Mouse (Mus musculus) bone marrow, adult 2 months (tissue): ENCODE measurements around the gene Cnnm1. TPM values are rescaled to one million over a fixed set of nuclear protein-coding genes. Genes with fewer than 3 reads are reported as not detected.

Source experiments
- H3K27ac ChIP-seq: fragments of 200-500 bp; 2 replicates; pipeline ENCODE4 v1.5.1; 2012; ENCODE audit warnings: low read depth, mild to moderate bottlenecking, control low read depth, inconsistent platforms, low read length; ENCODE audit not compliant: control insufficient read depth, poor library complexity, insufficient read depth
- H3K4me1 ChIP-seq: fragments of 200-500 bp; 2 replicates; pipeline ENCODE4 v1.6.1; 2011; ENCODE audit warnings: low read length; ENCODE audit not compliant: control insufficient read depth, insufficient read depth
- H3K4me3 ChIP-seq: fragments of 200-500 bp; replicated peaks from 2 replicates; pipeline ENCODE3; 2011; ENCODE audit warnings: mild to moderate bottlenecking, low read depth, low read length, control low read depth; ENCODE audit not compliant: control insufficient read depth
- CTCF ChIP-seq: fragments of 200-500 bp; IDR thresholded peaks from 2 replicates; pipeline ENCODE4 v1.5.1; 2011; ENCODE audit warnings: low read length, control low read depth; ENCODE audit not compliant: control insufficient read depth, insufficient read depth
- POLR2A ChIP-seq: fragments of 200-500 bp; IDR thresholded peaks from 2 replicates; pipeline ENCODE4 v1.6.1; 2011; ENCODE audit warnings: low read depth, mild to moderate bottlenecking, control low read depth, low read length, borderline replicate concordance; ENCODE audit not compliant: control insufficient read depth
- WGBS: fragments of 180-500 bp; shearing (Covaris S2); methylation state at CpG from one replicate; pipeline ENCODE4 v1.1.7; 2018; 5-methylcytosine and 5-hydroxymethylcytosine counted together
- polyA plus RNA-seq: library from polyadenylated mRNA; stranded (reverse); fragments of >200 nt; gene quantifications from 2 replicates; pipeline ENCODE4 v1.2.4, GENCODE M21; 2011; ENCODE audit warnings: low replicate concordance; ENCODE audit not compliant: missing spikeins, insufficient read depth, insufficient read length

The Cnnm1 gene
- polyA plus RNA-seq, 1 experiment: 3.6 TPM

GRCm38 (mm10) chr19:43525566-43525965, 85.3 kb downstream of the Cnnm1 start:
- 89% methylated on average over 7 of the region's 7 CpGs for WGBS

GRCm38 (mm10) chr19:43526025-43526424, 85.8 kb downstream of the Cnnm1 start:
- WGBS: 89% methylated on average over 9 of the region's 9 CpGs
- peaks cover 3% of the 10 kb centered on the region for H3K4me1 ChIP-seq

More at GRCm38 (mm10) chr19:43525566-43525965, 85.3 kb downstream of the Cnnm1 start:
- Histone ChIP-seq H3K27ac (no peak overlapping the region), H3K4me3 (no peak overlapping the region), H3K4me1 (peaks cover 3% of the 10 kb centered on the region)
- TF ChIP-seq POLR2A (no peak), CTCF (no peak)

GRCm38 (mm10) chr19:43527131-43527530, 86.9 kb downstream of the Cnnm1 start:
- WGBS: 19% methylated on average over 11 of the region's 11 CpGs
- TF ChIP-seq CTCF (no peak), POLR2A (no peak)
- no peak overlapping the region for H3K4me3 ChIP-seq
- no peak overlapping the region for H3K27ac ChIP-seq
- H3K4me1 ChIP-seq: peaks cover 3% of the 10 kb centered on the region

More at GRCm38 (mm10) chr19:43526025-43526424, 85.8 kb downstream of the Cnnm1 start:
- Histone ChIP-seq H3K27ac (no peak overlapping the region), H3K4me3 (no peak overlapping the region)
- TF ChIP-seq CTCF (no peak), POLR2A (no peak)

- 83% methylated on average over 8 of the region's 8 CpGs for WGBS
These were observed 87.9 kb downstream of the Cnnm1 start for GRCm38 (mm10) chr19:43528056-43528587.

GRCm38 (mm10) chr19:43530197-43530770, 90.0 kb downstream of the Cnnm1 start:
- TF ChIP-seq CTCF: peak; percentile 71
- TF ChIP-seq POLR2A: no peak
- WGBS: under 1% methylated on average over 13 of the region's 13 CpGs

More at GRCm38 (mm10) chr19:43528056-43528587, 87.9 kb downstream of the Cnnm1 start:
- Histone ChIP-seq H3K4me3 (no peak overlapping the region), H3K4me1 (peaks cover 3% of the 10 kb centered on the region), H3K27ac (no peak overlapping the region)
- TF ChIP-seq POLR2A (no peak), CTCF (no peak)

GRCm38 (mm10) chr19:43530921-43531320, 90.7 kb downstream of the Cnnm1 start:
- no peak overlapping the region for H3K4me3 ChIP-seq
- WGBS: 18% methylated on average over 12 of the region's 12 CpGs

More at GRCm38 (mm10) chr19:43530197-43530770, 90.0 kb downstream of the Cnnm1 start:
- H3K27ac ChIP-seq: no peak overlapping the region
- H3K4me3 ChIP-seq: no peak overlapping the region
- H3K4me1 ChIP-seq: peaks cover 2% of the 10 kb centered on the region

GRCm38 (mm10) chr19:43535372-43535771, 95.1 kb downstream of the Cnnm1 start:
- TF ChIP-seq CTCF (no peak), POLR2A (no peak)
- H3K4me1 ChIP-seq: peaks cover 2% of the 10 kb centered on the region
- no peak overlapping the region for H3K4me3 ChIP-seq
- 81% methylated on average over 3 of the region's 3 CpGs for WGBS
- no peak overlapping the region for H3K27ac ChIP-seq

More at GRCm38 (mm10) chr19:43530921-43531320, 90.7 kb downstream of the Cnnm1 start:
- TF ChIP-seq POLR2A (no peak), CTCF (no peak)
- Histone ChIP-seq H3K4me1 (peaks cover 4% of the 10 kb centered on the region), H3K27ac (no peak overlapping the region)

- Histone ChIP-seq H3K27ac (no peak overlapping the region), H3K4me3 (no peak overlapping the region), H3K4me1 (no peaks in the 10 kb centered on the region; the same call in 1 of the 2 replicates)
- no peak for TF ChIP-seq POLR2A
- no peak for TF ChIP-seq CTCF
- 65% methylated on average over 19 of the region's 19 CpGs for WGBS
These were observed 106.3 kb downstream of the Cnnm1 start for GRCm38 (mm10) chr19:43546337-43547117.

Other genes with a start within 250 kb of the Cnnm1 start
- not detected in 2 replicates for gene Hpse2, start 52.1 kb upstream of the Cnnm1 start, polyA plus RNA-seq
- gene Got1, start 84.2 kb downstream of the Cnnm1 start, polyA plus RNA-seq: 10.0 and 20.5 TPM in 2 replicates
- gene Nkx2-3, start 171.9 kb downstream of the Cnnm1 start, polyA plus RNA-seq: not detected in 2 replicates
- gene Slc25a28, start 234.4 kb downstream of the Cnnm1 start, polyA plus RNA-seq: 55.6 and 92.8 TPM in 2 replicates
- 4.4 and 8.0 TPM in 2 replicates for gene Entpd7, start 249.2 kb downstream of the Cnnm1 start, polyA plus RNA-seq